Mouse (Mus musculus) heart, embryonic 10.5 days (tissue): ENCODE data around the gene Vmac. TPM values are rescaled to one million over a fixed set of nuclear protein-coding genes. Genes with fewer than 3 reads are reported as not detected.

ENCODE experiments used
- DNase-seq: peaks from one replicate; pipeline ENCODE4 v3.0.0-alpha.2; 2017; ENCODE audit warnings: low spot score
- H3K27ac ChIP-seq: fragments of 300-500 bp; sonication (generic); 2 replicates; pipeline ENCODE4 v1.5.1; 2016; ENCODE audit warnings: mild to moderate bottlenecking
- H3K27me3 ChIP-seq: fragments of 300-500 bp; sonication (generic); 2 replicates; pipeline ENCODE4 v1.6.1; 2016; ENCODE audit warnings: mild to moderate bottlenecking; ENCODE audit not compliant: poor library complexity, insufficient read depth, severe bottlenecking
- H3K36me3 ChIP-seq: fragments of 300-500 bp; sonication (generic); 2 replicates; pipeline ENCODE4 v1.6.1; 2016; ENCODE audit warnings: mild to moderate bottlenecking, moderate library complexity
- H3K4me1 ChIP-seq: fragments of 300-500 bp; sonication (generic); 2 replicates; pipeline ENCODE4 v1.6.1; 2016; ENCODE audit warnings: mild to moderate bottlenecking
- H3K4me3 ChIP-seq: fragments of 300-500 bp; sonication (generic); 2 replicates; pipeline ENCODE4 v1.5.1; 2016; ENCODE audit warnings: mild to moderate bottlenecking, moderate library complexity
- H3K9me3 ChIP-seq: fragments of 300-500 bp; sonication (generic); 2 replicates; pipeline ENCODE4 v1.6.1; 2016; ENCODE audit warnings: mild to moderate bottlenecking, moderate library complexity
- WGBS: fragments of 180-500 bp; shearing (Covaris S2); methylation state at CpG from one replicate; pipeline ENCODE4 v1.1.7; 2016; 5-methylcytosine and 5-hydroxymethylcytosine counted together
- polyA plus RNA-seq: library from polyadenylated mRNA; unstranded; fragments of >200 nt; fragmentation: Nextera tagmentation; extraction: Ambion mirVana; gene quantifications from 2 replicates; pipeline ENCODE4 v1.2.1, GENCODE M21; 2016

The Vmac gene
- polyA plus RNA-seq: 10.2 and 12.7 TPM in 2 replicates

GRCm38 (mm10) chr17:56717363-56718058 is at the start of gene Vmac, which contains the start of gene Ndufa11:
Gene Vmac (minus strand): TSS chr17:56718022.
Gene Ndufa11 (plus strand): TSS chr17:56717767.
- peak; percentile 98 for DNase-seq
- Histone ChIP-seq H3K27me3 (no peaks in the 10 kb centered on the region), H3K36me3 (peaks cover 33% of the 10 kb centered on the region), H3K9me3 (no peaks in the 10 kb centered on the region), H3K4me1 (peaks cover 43% of the 10 kb centered on the region), H3K27ac (peak within 1 kb of the TSS; percentile 92), H3K4me3 (peak within 1 kb of the TSS; percentile 90)
- under 1% methylated on average over 59 of the region's 59 CpGs for WGBS

- H3K4me1 ChIP-seq: peaks cover 22% of the 10 kb centered on the region
- H3K36me3 ChIP-seq: peaks cover 55% of the 10 kb centered on the region
Measured at GRCm38 (mm10) chr17:56766631-56767405, 49.0 kb upstream of the Vmac start.

GRCm38 (mm10) chr17:56765431-56765830 is 47.6 kb upstream of the Vmac start:
- Histone ChIP-seq H3K4me3 (peak overlapping the region; percentile 77), H3K27ac (peak overlapping the region; percentile 98), H3K9me3 (no peaks in the 10 kb centered on the region), H3K36me3 (peaks cover 41% of the 10 kb centered on the region), H3K27me3 (peaks cover 6% of the 10 kb centered on the region; the same call in 1 of the 2 replicates), H3K4me1 (peaks cover 28% of the 10 kb centered on the region)
- DNase-seq: no peak
- WGBS: 57% methylated on average over 12 of the region's 12 CpGs

More at GRCm38 (mm10) chr17:56766631-56767405, 49.0 kb upstream of the Vmac start:
- H3K4me3 ChIP-seq: no peak overlapping the region
- H3K27me3 ChIP-seq: no peaks in the 10 kb centered on the region
- DNase-seq: no peak
- H3K9me3 ChIP-seq: no peaks in the 10 kb centered on the region
- 94% methylated on average over 27 of the region's 27 CpGs for WGBS
- no peak overlapping the region for H3K27ac ChIP-seq

- H3K27ac ChIP-seq: peak within 1 kb of the TSS; percentile 98
- peak; percentile 95 for DNase-seq
- peaks cover 28% of the 10 kb centered on the region for H3K4me1 ChIP-seq
- peaks cover 34% of the 10 kb centered on the region for H3K36me3 ChIP-seq
- H3K9me3 ChIP-seq: no peaks in the 10 kb centered on the region
- 2% methylated on average over 54 of the region's 58 CpGs for WGBS
- H3K27me3 ChIP-seq: peaks cover 13% of the 10 kb centered on the region; the same call in 1 of the 2 replicates
- H3K4me3 ChIP-seq: peak within 1 kb of the TSS; percentile 77
Measured at GRCm38 (mm10) chr17:56764474-56765354, 46.9 kb upstream of the Vmac start, which contains the start of gene Dus3l. Gene Dus3l (plus strand): TSS chr17:56764757.

GRCm38 (mm10) chr17:56763741-56764250 is 46.0 kb upstream of the Vmac start:
- Histone ChIP-seq H3K9me3 (no peaks in the 10 kb centered on the region), H3K4me3 (peak overlapping the region; percentile 77), H3K36me3 (peaks cover 25% of the 10 kb centered on the region), H3K27ac (peak overlapping the region; percentile 98), H3K27me3 (peaks cover 22% of the 10 kb centered on the region), H3K4me1 (peaks cover 32% of the 10 kb centered on the region)
- WGBS: 71% methylated on average over 8 of the region's 8 CpGs
- DNase-seq: no peak

GRCm38 (mm10) chr17:56762769-56763731 is 45.2 kb upstream of the Vmac start:
- Histone ChIP-seq H3K4me1 (peaks cover 34% of the 10 kb centered on the region), H3K9me3 (peaks cover 5% of the 10 kb centered on the region; the same call in 1 of the 2 replicates), H3K36me3 (peaks cover 18% of the 10 kb centered on the region), H3K27ac (peak overlapping the region; percentile 89), H3K27me3 (peaks cover 29% of the 10 kb centered on the region), H3K4me3 (peak overlapping the region; percentile 59; the same call in 1 of the 2 replicates)
- WGBS: 39% methylated on average over 27 of the region's 27 CpGs
- DNase-seq: peak; percentile 88

- peaks cover 7% of the 10 kb centered on the region for H3K36me3 ChIP-seq
- H3K27me3 ChIP-seq: peaks cover 40% of the 10 kb centered on the region
- H3K4me1 ChIP-seq: peaks cover 44% of the 10 kb centered on the region
- peak overlapping the region; percentile 89 for H3K27ac ChIP-seq
- H3K9me3 ChIP-seq: peaks cover 7% of the 10 kb centered on the region; the same call in 1 of the 2 replicates
- DNase-seq: peak; percentile 97
- H3K4me3 ChIP-seq: peak overlapping the region; percentile 59
- WGBS: under 1% methylated on average over 28 of the region's 28 CpGs
Measured at GRCm38 (mm10) chr17:56761991-56762410, 44.2 kb upstream of the Vmac start.

GRCm38 (mm10) chr17:56761077-56761476 is 43.3 kb upstream of the Vmac start:
- WGBS: 68% methylated on average over 3 of the region's 3 CpGs
- H3K36me3 ChIP-seq: no peaks in the 10 kb centered on the region
- H3K27ac ChIP-seq: peak overlapping the region; percentile 89
- H3K4me3 ChIP-seq: no peak overlapping the region
- DNase-seq: no peak
- peaks cover 49% of the 10 kb centered on the region for H3K4me1 ChIP-seq
- H3K27me3 ChIP-seq: peaks cover 49% of the 10 kb centered on the region
- peaks cover 7% of the 10 kb centered on the region; the same call in 1 of the 2 replicates for H3K9me3 ChIP-seq

- H3K4me1 ChIP-seq: peaks cover 51% of the 10 kb centered on the region
- no peak overlapping the region for H3K27ac ChIP-seq
- DNase-seq: no peak
- H3K9me3 ChIP-seq: peaks cover 7% of the 10 kb centered on the region; the same call in 1 of the 2 replicates
- H3K4me3 ChIP-seq: 0 out of 2 replicates have a peak overlapping the region, but pooled peaks have one; percentile 10
- peaks cover 67% of the 10 kb centered on the region for H3K27me3 ChIP-seq
- WGBS: 63% methylated on average over 7 of the region's 7 CpGs
- H3K36me3 ChIP-seq: no peaks in the 10 kb centered on the region
Measured at GRCm38 (mm10) chr17:56759261-56759660, 41.4 kb upstream of the Vmac start.

GRCm38 (mm10) chr17:56758132-56758531 is 40.3 kb upstream of the Vmac start:
- peak overlapping the region; percentile 81; the same call in 1 of the 2 replicates for H3K27ac ChIP-seq
- H3K27me3 ChIP-seq: peaks cover 78% of the 10 kb centered on the region
- peaks cover 7% of the 10 kb centered on the region; the same call in 1 of the 2 replicates for H3K9me3 ChIP-seq
- no peaks in the 10 kb centered on the region for H3K36me3 ChIP-seq
- DNase-seq: peak; percentile 90
- WGBS: 7% methylated on average over 12 of the region's 12 CpGs
- peak overlapping the region; percentile 67 for H3K4me3 ChIP-seq
- peaks cover 56% of the 10 kb centered on the region for H3K4me1 ChIP-seq
